Mouse (Mus musculus) midbrain, embryonic 11.5 days (tissue): Measurements from ENCODE around the gene Zbp1. TPM values are rescaled to one million over a fixed set of nuclear protein-coding genes. Genes with fewer than 3 reads are reported as not detected.

Experiments
- ATAC-seq: fragments of 200-750 bp; cut with Nextera tagmentation; 2 replicates; pipeline ENCODE4 v1.8.0; 2017; ENCODE audit warnings: moderate TSS enrichment, moderate library complexity; ENCODE audit not compliant: low FRiP score
- DNase-seq: peaks from one replicate; pipeline ENCODE4 v3.0.0; 2015; ENCODE audit warnings: low spot score; ENCODE audit errors: missing footprints
- H3K27ac ChIP-seq: fragments of 300-500 bp; sonication (generic); 2 replicates; pipeline ENCODE4 v1.5.1; 2014; ENCODE audit warnings: low read depth, low read length
- H3K27me3 ChIP-seq: fragments of 300-500 bp; sonication (generic); 2 replicates; pipeline ENCODE4 v1.6.1; 2014; ENCODE audit warnings: mild to moderate bottlenecking, low read length, moderate library complexity, mixed read lengths; ENCODE audit not compliant: control insufficient read depth, insufficient read depth
- H3K36me3 ChIP-seq: fragments of 300-500 bp; sonication (generic); 2 replicates; pipeline ENCODE4 v1.6.1; 2014; ENCODE audit warnings: mild to moderate bottlenecking, low read length, moderate library complexity, mixed read lengths; ENCODE audit not compliant: control insufficient read depth, insufficient read depth
- H3K4me1 ChIP-seq: fragments of 300-500 bp; sonication (generic); 2 replicates; pipeline ENCODE4 v1.6.1; 2014; ENCODE audit warnings: low read length; ENCODE audit not compliant: control insufficient read depth, insufficient read depth
- H3K4me2 ChIP-seq: fragments of 300-500 bp; sonication (generic); 2 replicates; pipeline ENCODE4 v1.6.1; 2014; ENCODE audit warnings: mild to moderate bottlenecking, moderate library complexity
- H3K4me3 ChIP-seq: fragments of 300-500 bp; sonication (generic); 2 replicates; pipeline ENCODE4 v1.5.1; 2014; ENCODE audit warnings: low read depth, low read length
- H3K9ac ChIP-seq: fragments of 300-500 bp; sonication (generic); 2 replicates; pipeline ENCODE4 v1.6.1; 2014; ENCODE audit warnings: low read length
- H3K9me3 ChIP-seq: fragments of 300-500 bp; sonication (generic); 2 replicates; pipeline ENCODE4 v1.6.1; 2016; ENCODE audit warnings: low read length; ENCODE audit not compliant: control insufficient read depth
- WGBS: fragments of 180-500 bp; shearing (Covaris S2); extraction: QIAGEN DNeasy Blood & Tissue Kit; methylation state at CpG from one replicate; pipeline ENCODE4 v1.1.7; 2014; 5-methylcytosine and 5-hydroxymethylcytosine counted together
- polyA plus RNA-seq: library from polyadenylated mRNA; unstranded; fragments of >200 nt; fragmentation: Nextera tagmentation; extraction: Ambion mirVana; gene quantifications from 2 replicates; pipeline ENCODE4 v1.2.1, GENCODE M21; 2014

The Zbp1 gene
- polyA plus RNA-seq, 1 experiment from 2014 or later = 0.55 TPM

DNA sequence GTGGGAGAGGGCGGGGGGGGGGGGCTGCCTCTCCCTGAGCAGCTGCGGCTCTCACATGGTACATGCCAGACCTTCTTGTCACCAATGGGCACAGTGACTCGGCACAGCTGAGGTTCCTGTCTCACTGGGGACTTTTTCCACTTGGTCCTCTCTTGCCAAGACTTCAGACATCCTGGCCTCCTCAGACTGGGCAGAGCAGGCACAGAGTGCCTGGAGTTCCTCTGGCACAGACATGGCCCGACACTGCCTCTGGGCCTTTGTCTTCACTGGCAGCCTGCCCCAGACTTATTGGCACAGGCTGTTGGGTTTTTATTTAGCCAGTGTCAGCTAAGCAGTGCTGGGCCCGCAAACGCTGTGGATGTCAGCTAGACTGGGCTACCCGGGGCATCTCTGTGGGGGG lies 38.9 kb upstream of the Zbp1 start:
- Histone ChIP-seq H3K4me2 (no peak overlapping the region), H3K4me3 (no peak overlapping the region), H3K9me3 (no peaks in the 10 kb centered on the region), H3K9ac (no peak overlapping the region), H3K4me1 (peaks cover 72% of the 10 kb centered on the region), H3K36me3 (no peaks in the 10 kb centered on the region), H3K27ac (no peak overlapping the region), H3K27me3 (no peaks in the 10 kb centered on the region)
- whole genome bisulfite sequencing = 54% methylated on average over 7 of the region's 7 CpGs
- ATAC-seq = no peak
- DNase-seq = no peak

GRCm38 (mm10) chr2:173256552-173256949 lies 37.8 kb upstream of the Zbp1 start:
- no peak overlapping the region for H3K4me2 ChIP-seq
- no peak for DNase-seq
- ATAC-seq = no peak
- H3K27ac ChIP-seq = no peak overlapping the region
- no peak overlapping the region for H3K9ac ChIP-seq
- peaks cover 65% of the 10 kb centered on the region for H3K4me1 ChIP-seq
- no peaks in the 10 kb centered on the region for H3K27me3 ChIP-seq
- WGBS = 80% methylated on average over 4 of the region's 4 CpGs
- no peaks in the 10 kb centered on the region for H3K9me3 ChIP-seq
- H3K4me3 ChIP-seq = no peak overlapping the region
- no peaks in the 10 kb centered on the region for H3K36me3 ChIP-seq

GRCm38 (mm10) chr2:173255810-173256551 lies 37.3 kb upstream of the Zbp1 start:
- Histone ChIP-seq H3K36me3 (no peaks in the 10 kb centered on the region), H3K4me2 (no peak overlapping the region), H3K27ac (no peak overlapping the region), H3K4me3 (no peak overlapping the region), H3K27me3 (no peaks in the 10 kb centered on the region), H3K9me3 (no peaks in the 10 kb centered on the region), H3K4me1 (peaks cover 68% of the 10 kb centered on the region), H3K9ac (no peak overlapping the region)
- DNase-seq = no peak
- 77% methylated on average over 7 of the region's 7 CpGs for WGBS
- ATAC-seq = no peak

DNA sequence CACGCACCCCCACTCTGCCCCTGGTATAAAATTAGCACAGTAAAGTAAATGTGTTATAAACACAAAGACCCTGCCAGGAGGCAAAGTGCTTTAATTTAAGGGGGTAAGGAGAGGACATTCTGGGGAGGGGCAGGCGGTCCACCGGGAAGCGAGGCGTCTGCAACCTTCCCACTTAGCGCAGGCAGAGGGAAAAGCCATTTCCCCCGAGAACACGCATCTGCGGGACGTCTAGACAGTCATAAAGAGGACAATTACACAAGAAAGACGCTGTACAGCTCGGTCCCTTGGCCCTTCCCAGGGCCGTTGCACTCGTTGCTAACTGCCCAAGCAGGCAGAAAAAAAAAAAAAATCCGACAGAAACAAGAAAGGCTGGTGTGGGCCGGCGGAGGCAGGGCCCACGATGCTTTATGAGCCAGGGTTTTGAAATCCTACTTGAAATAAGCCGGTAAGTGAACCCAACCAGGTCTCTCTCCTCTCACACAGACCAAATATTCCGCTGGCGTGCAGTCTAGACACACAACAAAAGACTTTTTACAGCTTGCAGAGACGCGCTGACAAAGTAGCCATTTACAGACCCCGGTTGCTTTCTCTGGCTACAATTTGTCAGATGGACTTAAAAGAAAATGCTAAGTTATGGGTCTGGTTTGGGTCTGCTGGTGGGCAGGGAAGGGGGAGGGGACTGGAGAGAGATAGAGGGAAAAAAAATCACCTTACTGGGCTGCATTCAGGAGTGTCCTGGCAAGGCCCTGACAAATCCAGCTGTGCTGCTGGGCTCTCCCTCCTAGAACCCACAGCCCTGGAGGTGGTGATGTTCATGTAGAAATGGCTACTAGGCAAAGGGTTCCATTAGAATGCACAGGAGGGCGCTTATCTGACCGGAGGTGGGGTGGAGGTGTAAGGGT lies 35.3 kb upstream of the Zbp1 start:
- Histone ChIP-seq H3K27me3 (no peaks in the 10 kb centered on the region), H3K27ac (peak overlapping the region; percentile 77), H3K4me1 (peaks cover 67% of the 10 kb centered on the region), H3K4me3 (no peak overlapping the region), H3K4me2 (peak overlapping the region; percentile 23; the same call in 1 of the 2 replicates), H3K9me3 (no peaks in the 10 kb centered on the region), H3K9ac (peak overlapping the region; percentile 14; the same call in 1 of the 2 replicates), H3K36me3 (no peaks in the 10 kb centered on the region)
- ATAC-seq = peak; percentile 54
- no peak for DNase-seq
- 31% methylated on average over 26 of the region's 26 CpGs for WGBS

DNA sequence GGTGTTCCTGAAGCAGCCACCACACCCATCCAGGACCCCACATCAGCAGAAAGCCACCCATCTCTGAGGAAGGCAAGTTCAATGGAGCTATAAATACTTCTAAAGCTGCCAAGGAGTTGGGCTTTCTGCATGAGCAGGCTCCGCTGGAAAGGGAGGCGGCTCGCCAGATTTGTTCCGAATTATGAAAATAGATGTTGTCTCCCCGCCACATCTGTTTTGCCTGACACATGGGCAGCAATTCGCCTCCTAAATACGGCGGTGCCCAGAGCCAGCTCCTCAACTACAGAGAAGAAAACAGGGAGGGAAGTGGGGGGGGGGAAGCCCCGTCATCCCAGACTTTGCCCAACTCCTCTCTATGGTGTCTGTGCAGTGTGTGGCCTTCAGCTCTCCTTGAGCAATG lies 33.0 kb upstream of the Zbp1 start:
- H3K9ac ChIP-seq = 0 out of 2 replicates have a peak overlapping the region, but pooled peaks have one; percentile 12
- H3K27ac ChIP-seq = no peak overlapping the region
- no peaks in the 10 kb centered on the region for H3K9me3 ChIP-seq
- ATAC-seq = no peak
- WGBS = 84% methylated on average over 9 of the region's 9 CpGs
- H3K4me3 ChIP-seq = no peak overlapping the region
- H3K27me3 ChIP-seq = no peaks in the 10 kb centered on the region
- no peaks in the 10 kb centered on the region for H3K36me3 ChIP-seq
- H3K4me2 ChIP-seq = no peak overlapping the region
- no peak for DNase-seq
- peaks cover 57% of the 10 kb centered on the region for H3K4me1 ChIP-seq

DNA sequence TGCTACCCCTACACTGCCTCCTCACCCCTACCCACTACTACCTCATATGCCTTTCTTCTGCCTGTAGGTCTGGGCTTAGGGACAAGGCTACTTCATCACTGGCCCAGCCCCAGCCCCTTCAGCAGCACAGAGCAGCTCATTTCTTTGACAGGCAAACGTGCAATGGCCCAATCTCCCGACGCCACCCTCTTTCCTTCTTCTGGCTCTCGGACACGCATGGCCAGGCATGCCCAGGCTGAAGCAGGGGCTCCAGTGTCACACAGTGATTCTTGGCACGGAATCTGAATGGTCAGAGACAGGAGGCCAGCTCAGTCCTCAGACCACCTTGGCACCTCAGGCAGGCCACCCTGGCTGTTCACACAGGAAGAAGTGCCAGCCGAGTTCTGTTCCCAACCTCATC lies 32.4 kb upstream of the Zbp1 start:
- WGBS = 55% methylated on average over 7 of the region's 7 CpGs

DNA sequence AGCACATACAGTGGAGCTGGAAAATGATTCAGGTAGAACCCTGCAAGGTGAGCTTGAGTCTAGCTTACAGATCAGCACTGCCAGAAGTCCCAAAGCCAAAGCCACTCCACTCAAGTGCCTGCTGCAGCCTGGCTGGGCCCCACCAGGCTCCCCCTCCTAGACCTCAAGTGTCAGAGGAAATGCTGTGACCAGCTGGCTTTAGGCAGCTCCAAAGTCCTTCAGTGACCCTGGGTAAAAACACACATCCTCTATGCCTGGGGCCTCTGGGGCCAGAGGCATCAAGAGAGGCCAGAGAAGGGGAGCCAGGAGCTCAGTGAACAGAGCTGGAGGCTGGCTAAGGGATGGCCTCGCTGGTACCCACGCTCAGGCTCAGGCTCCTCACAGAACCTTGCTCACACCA lies 31.7 kb upstream of the Zbp1 start:
- ATAC-seq = no peak
- Histone ChIP-seq H3K9me3 (no peaks in the 10 kb centered on the region), H3K27me3 (0 out of 2 replicates have a peak, but pooled peaks cover 4% of the 10 kb centered on the region), H3K4me2 (no peak overlapping the region), H3K9ac (no peak overlapping the region), H3K27ac (no peak overlapping the region), H3K4me3 (no peak overlapping the region), H3K4me1 (peaks cover 50% of the 10 kb centered on the region), H3K36me3 (no peaks in the 10 kb centered on the region)
- 28% methylated on average over 2 of the region's 2 CpGs for WGBS
- no peak for DNase-seq

More for the DNA sequence above, 32.4 kb upstream of the Zbp1 start:
- DNase-seq (no peak), ATAC-seq (no peak)
- no peaks in the 10 kb centered on the region for H3K27me3 ChIP-seq
- no peak overlapping the region for H3K4me2 ChIP-seq
- H3K27ac ChIP-seq = no peak overlapping the region
- H3K9me3 ChIP-seq = no peaks in the 10 kb centered on the region
- H3K4me1 ChIP-seq = peaks cover 54% of the 10 kb centered on the region
- H3K9ac ChIP-seq = no peak overlapping the region
- H3K36me3 ChIP-seq = no peaks in the 10 kb centered on the region
- H3K4me3 ChIP-seq = no peak overlapping the region

DNA sequence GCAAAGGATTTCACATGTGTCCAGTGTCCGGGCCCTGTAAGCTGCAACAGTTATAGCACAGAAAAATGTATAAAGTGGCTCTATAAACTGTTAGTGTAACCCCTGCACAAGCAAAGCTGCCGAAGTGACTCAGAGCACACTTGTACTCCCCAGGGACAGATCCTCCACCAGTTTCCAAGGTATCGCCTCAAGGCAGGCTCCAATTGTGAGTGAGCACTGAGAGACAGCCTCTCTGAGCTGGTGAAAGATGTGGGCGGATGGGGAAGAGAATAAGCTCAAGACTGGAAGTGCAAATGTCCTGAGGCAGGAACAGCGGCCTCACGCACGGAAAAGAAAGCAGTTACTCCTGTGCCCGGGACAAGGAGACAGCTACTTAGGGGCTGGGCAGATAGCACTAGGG lies 31.2 kb upstream of the Zbp1 start:
- no peak for DNase-seq
- Histone ChIP-seq H3K4me3 (no peak overlapping the region), H3K27ac (no peak overlapping the region), H3K9ac (no peak overlapping the region), H3K4me1 (peaks cover 46% of the 10 kb centered on the region), H3K36me3 (no peaks in the 10 kb centered on the region), H3K4me2 (no peak overlapping the region), H3K27me3 (0 out of 2 replicates have a peak, but pooled peaks cover 4% of the 10 kb centered on the region), H3K9me3 (no peaks in the 10 kb centered on the region)
- 83% methylated on average over 8 of the region's 8 CpGs for WGBS
- ATAC-seq = no peak

DNA sequence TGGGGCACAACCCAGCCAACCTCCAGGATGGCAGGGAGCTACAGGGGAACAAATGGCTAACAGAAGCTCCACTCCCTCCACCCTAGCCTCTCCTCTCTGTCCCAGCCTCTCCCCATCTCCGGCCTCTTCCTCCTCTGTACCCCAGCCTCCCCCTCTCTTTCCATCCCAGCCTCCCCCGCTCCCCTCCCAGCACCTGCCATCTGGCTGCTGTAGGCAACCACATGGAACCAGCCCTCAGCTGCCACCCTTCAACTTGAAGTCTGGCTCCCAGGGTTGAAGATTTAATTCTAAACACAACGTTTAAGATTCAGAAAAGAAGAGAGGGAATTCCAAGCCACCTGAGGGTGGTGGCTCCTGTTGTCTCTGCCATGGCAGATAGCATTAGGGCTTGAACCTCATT lies 30.7 kb upstream of the Zbp1 start:
- no peak for DNase-seq
- Histone ChIP-seq H3K4me3 (no peak overlapping the region), H3K36me3 (no peaks in the 10 kb centered on the region), H3K27ac (no peak overlapping the region), H3K9me3 (no peaks in the 10 kb centered on the region), H3K4me1 (peaks cover 40% of the 10 kb centered on the region), H3K9ac (no peak overlapping the region), H3K27me3 (0 out of 2 replicates have a peak, but pooled peaks cover 4% of the 10 kb centered on the region), H3K4me2 (no peak overlapping the region)
- WGBS = 64% methylated on average over 3 of the region's 3 CpGs
- no peak for ATAC-seq
